Mouse (Mus musculus) lung, postnatal 0 days (tissue): Measurements from ENCODE around the gene Top2a.

Source experiments
- CTCF ChIP-seq: IDR thresholded peaks from 2 replicates; pipeline ENCODE4 v1.5.1; 2016; ENCODE audit warnings: antibody characterized with exemption, mild to moderate bottlenecking
- EP300 ChIP-seq: IDR thresholded peaks from 2 replicates; pipeline ENCODE4 v1.6.1; 2016; ENCODE audit warnings: antibody characterized with exemption, mild to moderate bottlenecking, control low read depth

DNA sequence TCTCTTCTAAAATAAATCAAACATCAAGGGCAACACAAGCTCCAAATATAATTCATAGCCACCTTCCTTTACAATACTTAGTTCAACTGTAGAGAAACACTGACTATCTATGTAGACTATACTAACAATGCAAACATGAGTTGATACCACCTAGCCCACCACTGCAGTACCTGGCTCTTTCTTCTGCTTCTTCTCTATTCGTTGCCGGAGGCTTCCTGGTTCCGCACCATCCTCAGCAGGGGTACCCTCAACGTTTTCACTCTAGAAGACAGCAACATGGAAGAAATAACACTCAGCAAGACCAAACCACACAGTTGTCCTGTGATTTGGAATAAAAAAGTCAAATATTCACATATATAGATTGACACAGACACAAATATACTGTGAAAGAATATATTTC lies 26.3 kb downstream of the Top2a start:
- TF ChIP-seq CTCF (no peak), EP300 (no peak)
